Mouse (Mus musculus): ENCODE data around the gene Ralgapa2. TPM values are rescaled to one million over a fixed set of nuclear protein-coding genes. Genes with fewer than 3 reads are reported as not detected.

The Ralgapa2 gene
- polyA plus RNA-seq, 1 experiment, result 17.8 TPM

DNA sequence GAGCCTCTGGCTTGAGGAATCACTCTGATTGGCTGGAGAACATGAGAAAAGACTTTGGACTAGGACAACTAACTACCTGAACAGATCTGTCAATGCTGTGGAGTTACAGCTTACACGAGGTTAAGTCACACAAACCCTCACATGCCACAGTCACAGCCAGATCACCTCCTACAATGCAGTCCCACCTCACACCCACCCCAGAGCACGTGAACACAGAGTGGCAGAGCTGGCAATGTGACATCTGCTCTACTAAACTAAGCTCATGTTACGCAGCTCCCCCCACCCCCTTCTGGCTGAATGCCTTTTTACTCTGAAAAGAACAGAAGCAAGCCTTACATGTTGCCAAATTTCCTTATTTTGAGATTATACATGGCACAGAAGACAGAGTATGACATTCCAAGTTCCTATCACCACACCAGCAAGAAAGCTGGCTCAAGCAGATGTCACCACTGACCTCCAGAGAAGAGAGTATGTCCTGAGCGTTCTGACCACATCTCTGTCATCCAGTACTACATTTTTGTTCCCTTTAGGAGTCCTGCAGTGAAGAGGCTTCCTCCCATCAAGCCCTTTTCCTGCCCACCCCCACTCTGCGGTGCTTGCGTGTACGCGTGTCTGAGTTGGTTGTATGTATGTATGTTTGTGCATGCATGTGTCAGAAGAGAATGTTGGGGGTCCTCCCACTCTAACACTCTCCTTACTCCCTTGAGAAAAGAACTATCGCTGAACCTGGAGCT lies 9.4 kb downstream of the Ralgapa2 start:
- no peak for DNase-seq
- no peak overlapping the region for H3K27ac ChIP-seq (ENCODE audit: control insufficient read depth, insufficient read depth, low read length)
- no peak for TF ChIP-seq CTCF (IDR thresholded peaks at IDR 0.05; ENCODE audit: borderline replicate concordance, control insufficient read depth, extremely low read depth, insufficient read depth, low read length, poor library complexity)
- no peak for TF ChIP-seq POLR2A (IDR thresholded peaks at IDR 0.05; ENCODE audit: control insufficient read depth, extremely low read depth, insufficient read depth, low read length, poor library complexity)
- H3K4me1 ChIP-seq (replicated peaks; ENCODE audit: control insufficient read depth, insufficient read depth, low read length), result no peaks in the 10 kb centered on the region
- H3K36me3 ChIP-seq (ENCODE audit: control insufficient read depth, insufficient read depth, low read length), result no peaks in the 10 kb centered on the region
- H3K4me3 ChIP-seq (ENCODE audit: control insufficient read depth, insufficient read depth, low read length), result no peak overlapping the region
- H3K27me3 ChIP-seq (ENCODE audit: control insufficient read depth, insufficient read depth, low read length), result no peaks in the 10 kb centered on the region
- WGBS, result 76% methylated on average over 9 of the region's 9 CpGs

GRCm38 (mm10) chr2:146500067-146500466 lies 12.1 kb downstream of the Ralgapa2 start:
- TF ChIP-seq CTCF (IDR thresholded peaks at IDR 0.05; ENCODE audit: borderline replicate concordance, control insufficient read depth, extremely low read depth, insufficient read depth, low read length, poor library complexity), result no peak
- no peak for TF ChIP-seq POLR2A (IDR thresholded peaks at IDR 0.05; ENCODE audit: control insufficient read depth, extremely low read depth, insufficient read depth, low read length, poor library complexity)
- Histone ChIP-seq H3K27ac (ENCODE audit: control insufficient read depth, insufficient read depth, low read length) (no peak overlapping the region), H3K4me3 (ENCODE audit: control insufficient read depth, insufficient read depth, low read length) (no peak overlapping the region), H3K36me3 (ENCODE audit: control insufficient read depth, insufficient read depth, low read length) (no peaks in the 10 kb centered on the region), H3K27me3 (ENCODE audit: control insufficient read depth, insufficient read depth, low read length) (no peaks in the 10 kb centered on the region), H3K4me1 (replicated peaks; ENCODE audit: control insufficient read depth, insufficient read depth, low read length) (no peaks in the 10 kb centered on the region)
- 97% methylated on average over 1 of the region's 1 CpGs for WGBS
- DNase-seq, result no peak

GRCm38 (mm10) chr2:146499111-146499510 lies 13.0 kb downstream of the Ralgapa2 start:
- 96% methylated on average over 1 of the region's 1 CpGs for WGBS
- Histone ChIP-seq H3K4me1 (replicated peaks; ENCODE audit: control insufficient read depth, insufficient read depth, low read length) (no peaks in the 10 kb centered on the region), H3K36me3 (ENCODE audit: control insufficient read depth, insufficient read depth, low read length) (no peaks in the 10 kb centered on the region), H3K27me3 (ENCODE audit: control insufficient read depth, insufficient read depth, low read length) (no peaks in the 10 kb centered on the region), H3K4me3 (ENCODE audit: control insufficient read depth, insufficient read depth, low read length) (no peak overlapping the region), H3K27ac (ENCODE audit: control insufficient read depth, insufficient read depth, low read length) (no peak overlapping the region)
- no peak for TF ChIP-seq CTCF (IDR thresholded peaks at IDR 0.05; ENCODE audit: borderline replicate concordance, control insufficient read depth, extremely low read depth, insufficient read depth, low read length, poor library complexity)
- DNase-seq, result no peak

GRCm38 (mm10) chr2:146498298-146498697 lies 13.8 kb downstream of the Ralgapa2 start:
- WGBS, result 89% methylated on average over 6 of the region's 6 CpGs
- TF ChIP-seq CTCF (IDR thresholded peaks at IDR 0.05; ENCODE audit: borderline replicate concordance, control insufficient read depth, extremely low read depth, insufficient read depth, low read length, poor library complexity), result no peak
- no peak for TF ChIP-seq POLR2A (IDR thresholded peaks at IDR 0.05; ENCODE audit: control insufficient read depth, extremely low read depth, insufficient read depth, low read length, poor library complexity)
- Histone ChIP-seq H3K4me1 (replicated peaks; ENCODE audit: control insufficient read depth, insufficient read depth, low read length) (no peaks in the 10 kb centered on the region), H3K36me3 (ENCODE audit: control insufficient read depth, insufficient read depth, low read length) (no peaks in the 10 kb centered on the region), H3K27me3 (ENCODE audit: control insufficient read depth, insufficient read depth, low read length) (no peaks in the 10 kb centered on the region), H3K27ac (ENCODE audit: control insufficient read depth, insufficient read depth, low read length) (no peak overlapping the region), H3K4me3 (ENCODE audit: control insufficient read depth, insufficient read depth, low read length) (no peak overlapping the region)
- no peak for DNase-seq

GRCm38 (mm10) chr2:146496995-146497394 lies 15.1 kb downstream of the Ralgapa2 start:
- Histone ChIP-seq H3K4me3 (ENCODE audit: control insufficient read depth, insufficient read depth, low read length) (no peak overlapping the region), H3K27me3 (ENCODE audit: control insufficient read depth, insufficient read depth, low read length) (no peaks in the 10 kb centered on the region), H3K36me3 (ENCODE audit: control insufficient read depth, insufficient read depth, low read length) (no peaks in the 10 kb centered on the region), H3K27ac (ENCODE audit: control insufficient read depth, insufficient read depth, low read length) (no peak overlapping the region), H3K4me1 (replicated peaks; ENCODE audit: control insufficient read depth, insufficient read depth, low read length) (no peaks in the 10 kb centered on the region)
- TF ChIP-seq CTCF (IDR thresholded peaks at IDR 0.05; ENCODE audit: borderline replicate concordance, control insufficient read depth, extremely low read depth, insufficient read depth, low read length, poor library complexity) (no peak), POLR2A (IDR thresholded peaks at IDR 0.05; ENCODE audit: control insufficient read depth, extremely low read depth, insufficient read depth, low read length, poor library complexity) (no peak)
- WGBS, result 56% methylated on average over 1 of the region's 1 CpGs
- no peak for DNase-seq

DNA sequence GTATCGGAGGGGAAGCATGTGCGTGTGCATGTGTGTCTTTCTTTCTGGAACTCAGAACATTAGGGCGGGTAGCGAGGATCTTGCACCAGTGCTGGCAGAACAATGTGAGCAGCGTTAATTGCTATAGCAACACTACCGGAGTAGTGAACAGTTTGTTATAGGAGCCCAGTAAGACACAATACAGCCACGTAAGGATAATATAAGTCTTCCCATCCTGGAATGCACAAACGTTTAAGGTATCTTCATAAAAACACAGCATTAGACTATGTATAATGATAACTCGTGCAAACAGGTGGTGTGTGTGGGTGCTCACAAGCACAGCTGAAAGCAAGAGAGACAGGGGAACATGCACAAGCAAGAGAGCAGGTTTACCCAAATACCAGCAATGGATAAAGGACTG lies 16.4 kb downstream of the Ralgapa2 start:
- WGBS, result 97% methylated on average over 9 of the region's 9 CpGs
- H3K4me1 ChIP-seq (replicated peaks; ENCODE audit: control insufficient read depth, insufficient read depth, low read length), result no peaks in the 10 kb centered on the region

More for the DNA sequence above, 16.4 kb downstream of the Ralgapa2 start:
- no peak for TF ChIP-seq POLR2A (IDR thresholded peaks at IDR 0.05; ENCODE audit: control insufficient read depth, extremely low read depth, insufficient read depth, low read length, poor library complexity)
- no peak for TF ChIP-seq CTCF (IDR thresholded peaks at IDR 0.05; ENCODE audit: borderline replicate concordance, control insufficient read depth, extremely low read depth, insufficient read depth, low read length, poor library complexity)
- H3K36me3 ChIP-seq (ENCODE audit: control insufficient read depth, insufficient read depth, low read length), result no peaks in the 10 kb centered on the region
- H3K27ac ChIP-seq (ENCODE audit: control insufficient read depth, insufficient read depth, low read length), result no peak overlapping the region
- DNase-seq, result no peak
- no peaks in the 10 kb centered on the region for H3K27me3 ChIP-seq (ENCODE audit: control insufficient read depth, insufficient read depth, low read length)
- no peak overlapping the region for H3K4me3 ChIP-seq (ENCODE audit: control insufficient read depth, insufficient read depth, low read length)
